Mouse (Mus musculus) heart, adult 18-20 months (tissue): ENCODE data around the gene Spred3. TPM values are rescaled to one million over a fixed set of nuclear protein-coding genes. Genes with fewer than 3 reads are reported as not detected.

Source experiments
- DNase-seq, 2 experiments: peaks; one replicate each; pipeline ENCODE4 v3.0.0; 2021 to 2022; ENCODE audit warnings: mixed read lengths in 1 of 2
- total RNA-seq, 2 experiments: library from RNA; stranded (reverse); gene quantifications; 2 replicates each; pipeline ENCODE4 v1.2.3; 2021

Spred3 gene
- total RNA-seq, 2 experiments from 2014 or later = 0.60 to 0.77 TPM

DNA sequence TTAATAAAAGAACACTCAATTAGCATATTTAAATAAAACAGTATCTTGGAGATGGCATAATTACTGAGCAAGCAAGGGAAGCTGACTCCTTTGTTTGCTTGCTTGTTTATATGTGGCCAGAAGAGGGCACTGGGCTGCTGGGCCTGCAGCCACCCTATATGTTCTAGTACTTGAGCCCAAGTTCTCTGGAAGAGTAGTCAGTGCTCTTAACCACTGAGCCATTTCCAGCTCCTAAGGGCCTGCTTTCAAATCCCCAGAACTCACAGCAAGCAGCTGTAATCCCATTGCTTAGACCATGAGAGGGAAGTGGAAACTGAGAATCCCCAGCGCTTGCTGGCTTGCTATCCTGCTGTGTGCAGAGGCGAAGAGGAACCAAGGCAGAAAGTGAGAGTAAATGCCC lies 41.5 kb downstream of the Spred3 start:
- DNase-seq = peak; percentile 12 to 14

DNA sequence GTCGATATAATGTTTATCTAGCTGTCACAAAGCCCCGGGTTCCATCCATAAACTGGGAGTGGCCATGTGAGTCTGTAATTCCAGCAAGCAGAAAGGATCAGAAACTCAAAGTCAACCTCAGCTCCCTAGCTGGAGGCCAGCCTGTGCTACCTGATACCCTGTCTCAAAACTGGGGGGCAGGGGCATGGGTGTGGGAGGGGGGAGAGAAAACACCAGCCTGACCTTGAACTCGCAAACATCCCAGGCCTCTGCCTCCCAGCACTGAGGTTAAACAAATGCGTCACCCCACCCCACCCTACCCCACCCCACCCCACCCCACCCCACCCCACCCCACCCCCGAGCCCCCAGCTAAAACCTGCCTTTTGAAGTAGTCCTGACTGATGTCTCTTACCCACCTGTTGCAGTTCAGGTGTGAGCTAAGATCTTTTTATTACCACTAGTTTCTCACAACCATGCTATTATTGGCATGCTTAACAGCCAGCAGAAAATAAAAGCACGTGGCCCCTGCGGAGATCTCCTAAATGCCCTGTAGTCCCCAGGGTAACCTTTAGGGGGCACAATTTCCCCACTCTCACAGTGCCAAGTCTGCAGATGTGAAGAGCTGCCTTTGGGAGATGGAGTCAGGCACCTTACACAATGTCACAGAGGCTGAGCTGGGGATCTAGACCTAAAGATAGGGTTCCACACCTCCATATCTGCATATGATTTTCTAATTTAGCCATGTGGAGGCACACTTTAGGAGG lies 43.9 kb downstream of the Spred3 start:
- DNase-seq = peak; percentile 51 to 70

- DNase-seq = peak; percentile 14 to 22
Measured at GRCm38 (mm10) chr7:29124970-29125369, 45.2 kb downstream of the Spred3 start, which contains the start of gene Ryr1. TSS of gene Ryr1 (minus strand) at chr7:29125179.

DNA sequence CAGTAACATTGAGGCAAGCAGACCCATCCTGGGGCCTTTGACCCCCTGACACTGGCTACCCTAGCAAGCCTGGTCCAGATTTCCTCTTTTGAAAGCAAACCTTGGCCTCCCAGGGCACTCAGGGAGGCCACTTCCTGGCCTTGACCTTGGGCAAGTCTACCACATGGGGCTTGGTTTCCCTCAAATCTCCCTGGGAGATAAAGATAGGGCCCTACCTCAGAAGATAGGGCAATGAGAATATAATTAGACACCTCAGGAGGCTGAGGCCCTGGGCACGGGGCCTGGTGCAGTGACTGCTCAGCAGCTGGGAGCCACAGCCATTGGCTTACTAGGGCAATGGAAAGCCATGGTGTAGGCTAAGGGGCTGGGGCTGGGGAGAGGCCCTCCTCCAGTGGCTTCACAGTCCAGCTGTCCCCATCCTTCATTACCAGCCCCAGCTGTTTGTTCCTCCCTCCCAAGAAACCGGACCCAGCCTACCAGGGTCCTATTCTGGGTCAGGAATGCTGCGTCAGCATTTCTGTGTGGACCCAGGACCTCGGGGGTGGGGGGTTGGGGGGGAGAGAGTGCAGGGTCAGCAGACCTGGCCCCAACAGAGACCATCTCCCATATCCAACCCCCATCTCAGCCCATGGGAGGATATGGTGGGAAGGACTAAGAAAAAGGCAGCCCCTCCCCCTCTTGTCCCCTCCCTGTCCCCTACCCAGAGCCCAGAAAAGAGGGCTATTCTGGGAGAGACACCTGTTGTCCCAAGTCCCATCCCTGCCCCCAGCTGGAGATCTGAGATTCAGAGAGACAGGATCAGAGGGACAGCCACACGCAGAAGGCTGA lies 46.5 kb downstream of the Spred3 start:
- no peak for DNase-seq

- no peak for DNase-seq
Measured at GRCm38 (mm10) chr7:29122821-29123220, 47.4 kb downstream of the Spred3 start.

GRCm38 (mm10) chr7:29119526-29119925 lies 50.7 kb downstream of the Spred3 start:
- no peak for DNase-seq

- no peak for DNase-seq
Measured at GRCm38 (mm10) chr7:29118142-29118851, 51.9 kb downstream of the Spred3 start.

- DNase-seq = peak; percentile 56
Measured at GRCm38 (mm10) chr7:29108992-29109955, 60.9 kb downstream of the Spred3 start.

Other genes with a start within 250 kb of the Spred3 start
- gene Actn4, start 208.1 kb downstream of the Spred3 start, total RNA-seq = 10 to 100 TPM; 64.7 to 66.4 TPM
- 100 to 1,000 TPM; 166 to 176 TPM for gene Eif3k, start 188.5 kb downstream of the Spred3 start, total RNA-seq
- 1 to 10 TPM in 1 of 2 experiments, under 1 TPM in 1; 0.45 to 4.2 TPM for gene Map4k1, start 188.4 kb downstream of the Spred3 start, total RNA-seq
- gene Ryr1, start 45.2 kb downstream of the Spred3 start, total RNA-seq = under 1 TPM; 0.07 to 0.13 TPM
- gene Rasgrp4, start 35.6 kb downstream of the Spred3 start, total RNA-seq = 1 to 10 TPM in 1 of 2 experiments, under 1 TPM in 1; 0.92 to 1.1 TPM
- gene Fam98c, start 14.2 kb downstream of the Spred3 start, total RNA-seq = 10 to 100 TPM; 10.4 to 12.1 TPM
- under 1 TPM; 0.25 to 0.28 TPM for gene Ggn, start 201 bp downstream of the Spred3 start, total RNA-seq
- 100 to 1,000 TPM; 119 to 124 TPM for gene Psmd8, start 10.3 kb upstream of the Spred3 start, total RNA-seq
- gene Catsperg1, start 43.6 kb upstream of the Spred3 start, total RNA-seq = under 1 TPM in 1 of 2 experiments, not detected in 1; 0.89 TPM
- 1 to 10 TPM; 2.7 to 2.9 TPM for gene Kcnk6, start 62.1 kb upstream of the Spred3 start, total RNA-seq
- 10 to 100 TPM; 66.3 to 69.2 TPM for gene Yif1b, start 67.9 kb upstream of the Spred3 start, total RNA-seq
- gene 2200002D01Rik, start 78.1 kb upstream of the Spred3 start, total RNA-seq = 1 to 10 TPM in 1 of 2 experiments, under 1 TPM in 1; 0.77 to 1.6 TPM
- 10 to 100 TPM; 45.7 to 53.8 TPM for gene Spint2, start 111.5 kb upstream of the Spred3 start, total RNA-seq
- gene Ppp1r14a, start 118.9 kb upstream of the Spred3 start, total RNA-seq = 1 to 10 TPM; 5.8 to 7.5 TPM
- 1 to 10 TPM in 1 of 2 experiments, under 1 TPM in 1; 0.47 to 1.1 TPM for gene Dpf1, start 133.5 kb upstream of the Spred3 start, total RNA-seq